Mouse (Mus musculus) liver, postnatal 0 days (tissue): ENCODE measurements at regions not wholly inside any gene's neighbourhood (a gene's known extent, or its start where the extent isn't known, plus 50 kb on each side); places are given as distances from the start of the nearest gene placed in this dataset.

ENCODE experiments used
- CTCF ChIP-seq: sonication (generic); IDR thresholded peaks from 2 replicates; pipeline ENCODE4 v1.5.1; 2016; ENCODE audit warnings: antibody characterized with exemption, low read depth
- EP300 ChIP-seq: IDR thresholded peaks from 2 replicates; pipeline ENCODE4 v1.6.1; 2016; ENCODE audit warnings: antibody characterized with exemption, low read depth, mild to moderate bottlenecking

DNA sequence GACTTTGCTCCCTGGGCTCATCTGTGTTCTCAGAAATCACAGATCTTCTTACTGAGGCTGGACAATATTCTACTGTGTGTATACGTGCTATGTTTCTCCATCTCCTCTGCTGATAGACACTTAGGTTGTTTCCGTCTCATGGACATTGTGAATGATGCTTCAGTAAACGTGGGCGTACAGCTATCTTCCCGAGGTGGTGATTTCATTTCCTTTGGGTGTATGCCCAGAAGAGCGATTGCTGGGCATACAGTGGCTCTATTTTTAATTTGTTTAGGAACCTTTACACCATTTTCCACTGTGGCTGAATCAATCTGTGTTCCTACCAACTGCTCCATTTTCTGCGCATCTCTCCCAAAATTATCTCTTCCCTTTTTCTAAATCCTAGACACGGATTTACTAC, 160.6 kb upstream of the Tsc22d2 start:
- no peak for TF ChIP-seq CTCF
- TF ChIP-seq EP300: no peak
